In genomic region chr5:35729844-35730243, GRCm38 (mm10) we compare ENCODE assay signal across 9 mouse cellular contexts. TPM values are rescaled to one million over a fixed set of nuclear protein-coding genes. Genes with fewer than 3 reads are reported as not detected.
DNase-seq lines count a peak whose midpoint lies in the region; ATAC-seq and TF ChIP-seq lines count a peak whose summit lies in the region.
"Had no signal": no experiment of that assay in that cellular context is flagged by ENCODE, and none has a peak within 500 bp of the region (broad histone marks: within the 10 kb centered on the region; RNA-seq: fewer than 3 reads in every experiment).

No protein-coding gene starts in this region.

- no peaks in the 10 kb centered on the region for H3K36me3 ChIP-seq in hindbrain, postnatal 0 days (ENCODE audit: insufficient read depth, low read length)
- no peaks in the 10 kb centered on the region for H3K36me3 ChIP-seq in hindbrain, embryonic 13.5 days
- no peaks in the 10 kb centered on the region for H3K36me3 ChIP-seq in embryonic facial prominence, embryonic 15.5 days
- H3K36me3 ChIP-seq in lung, embryonic 14.5 days (ENCODE audit: insufficient read depth), result no peaks in the 10 kb centered on the region

- H3K27me3 ChIP-seq in hindbrain, postnatal 0 days (ENCODE audit: insufficient read depth, low read length), result no peaks in the 10 kb centered on the region
- no peaks in the 10 kb centered on the region for H3K27me3 ChIP-seq in hindbrain, embryonic 13.5 days
- H3K27me3 ChIP-seq in embryonic facial prominence, embryonic 15.5 days, result no peaks in the 10 kb centered on the region
- H3K27me3 ChIP-seq in lung, embryonic 14.5 days (ENCODE audit: insufficient read depth, low read length), result no peaks in the 10 kb centered on the region

- no peak for DNase-seq in hindbrain, postnatal 0 days (ENCODE audit: low spot score)
- DNase-seq in kidney, adult 11 months, result peak; percentile 77
- peak; percentile 80 for DNase-seq in lung, embryonic 14.5 days
- DNase-seq in testis, postnatal 14 days (ENCODE audit: low spot score), result no peak
- no peak for DNase-seq in layer of hippocampus, postnatal 25 days (ENCODE audit: extremely low spot score in 1 of 2, low spot score in 1 of 2)

- 61% methylated on average over 3 of the region's 3 CpGs for WGBS in hindbrain, postnatal 0 days
- WGBS in hindbrain, embryonic 13.5 days, result 71% methylated on average over 3 of the region's 3 CpGs
- WGBS in embryonic facial prominence, embryonic 15.5 days, result 68% methylated on average over 3 of the region's 3 CpGs
- 67% methylated on average over 3 of the region's 3 CpGs for WGBS in lung, embryonic 14.5 days

- H3K4me1 ChIP-seq in hindbrain, postnatal 0 days (ENCODE audit: insufficient read depth, low read length), result no peaks in the 10 kb centered on the region
- H3K4me1 ChIP-seq in hindbrain, embryonic 13.5 days (replicated peaks), result no peaks in the 10 kb centered on the region
- 0 out of 2 replicates have a peak, but pooled peaks cover 10% of the 10 kb centered on the region for H3K4me1 ChIP-seq in embryonic facial prominence, embryonic 15.5 days
- peaks cover 5% of the 10 kb centered on the region; the same call in 1 of the 2 replicates for H3K4me1 ChIP-seq in lung, embryonic 14.5 days (ENCODE audit: insufficient read depth)

- no peak for TF ChIP-seq CTCF in hindbrain, postnatal 0 days (IDR thresholded peaks at IDR 0.05; ENCODE audit: low read depth)
- no peak for TF ChIP-seq CTCF in lung, embryonic 14.5 days (IDR thresholded peaks at IDR 0.05; ENCODE audit: low read depth)

- peak overlapping the region; percentile 66; the same call in 1 of the 2 replicates for H3K27ac ChIP-seq in hindbrain, postnatal 0 days
- no peak overlapping the region for H3K27ac ChIP-seq in hindbrain, embryonic 13.5 days
- peak overlapping the region; percentile 63; the same call in 1 of the 2 replicates for H3K27ac ChIP-seq in embryonic facial prominence, embryonic 15.5 days (replicated peaks)
- H3K27ac ChIP-seq in lung, embryonic 14.5 days (ENCODE audit: low read depth), result peak overlapping the region; percentile 82; the same call in 1 of the 2 replicates

- H3K9ac ChIP-seq in hindbrain, postnatal 0 days (replicated peaks; ENCODE audit: low read length), result no peak overlapping the region
- no peak overlapping the region for H3K9ac ChIP-seq in hindbrain, embryonic 13.5 days
- H3K9ac ChIP-seq in embryonic facial prominence, embryonic 15.5 days, result no peak overlapping the region
- H3K9ac ChIP-seq in lung, embryonic 14.5 days, result no peak overlapping the region

- H3K9me3 ChIP-seq in hindbrain, postnatal 0 days (ENCODE audit: low read length), result no peaks in the 10 kb centered on the region
- H3K9me3 ChIP-seq in hindbrain, embryonic 13.5 days, result no peaks in the 10 kb centered on the region
- H3K9me3 ChIP-seq in embryonic facial prominence, embryonic 15.5 days (replicated peaks), result no peaks in the 10 kb centered on the region
- H3K9me3 ChIP-seq in lung, embryonic 14.5 days (ENCODE audit: low read depth, low read length), result no peaks in the 10 kb centered on the region

- ATAC-seq in hindbrain, postnatal 0 days, result no peak
- no peak for ATAC-seq in hindbrain, embryonic 13.5 days (ENCODE audit: low FRiP score)
- no peak for ATAC-seq in embryonic facial prominence, embryonic 15.5 days (ENCODE audit: insufficient number of reproducible peaks, low FRiP score, low TSS enrichment, low read depth)
- ATAC-seq in lung, embryonic 14.5 days (ENCODE audit: insufficient read depth), result peak; percentile 52; the same call in 1 of the 2 replicates
- ATAC-seq in activated CD4-positive, CD25-positive, alpha-beta regulatory T cell, adult 4 months, result no peak

- H3K4me2 ChIP-seq in hindbrain, postnatal 0 days (ENCODE audit: low read depth, low read length), result no peak overlapping the region
- H3K4me2 ChIP-seq in hindbrain, embryonic 13.5 days, result no peak overlapping the region
- H3K4me2 ChIP-seq in embryonic facial prominence, embryonic 15.5 days (replicated peaks), result no peak overlapping the region
- H3K4me2 ChIP-seq in lung, embryonic 14.5 days, result no peak overlapping the region

- no peak overlapping the region for H3K4me3 ChIP-seq in hindbrain, postnatal 0 days (ENCODE audit: low read length)
- no peak overlapping the region for H3K4me3 ChIP-seq in hindbrain, embryonic 13.5 days
- no peak overlapping the region for H3K4me3 ChIP-seq in embryonic facial prominence, embryonic 15.5 days (replicated peaks)
- H3K4me3 ChIP-seq in lung, embryonic 14.5 days (ENCODE audit: low read depth, low read length), result no peak overlapping the region

RNA-seq across cellular contexts. Expression of gene Sh3tc1, which starts 9.9 kb away (rescaled TPM):
- total RNA-seq in hindbrain, postnatal 0 days (2014; rRNA removed), result 2.8 and 4.1 TPM in 2 replicates
- polyA plus RNA-seq in hindbrain, postnatal 0 days (2015; fragmentation: Nextera tagmentation; extraction: Ambion mirVana), result 1.8 and 2.0 TPM in 2 replicates
- polyA plus RNA-seq in hindbrain, embryonic 13.5 days (2015; fragmentation: Nextera tagmentation; extraction: Ambion mirVana), result 2.7 and 3.8 TPM in 2 replicates
- 5.0 and 7.0 TPM in 2 replicates for polyA plus RNA-seq in embryonic facial prominence, embryonic 15.5 days (2015; fragmentation: Nextera tagmentation; extraction: Ambion mirVana)
- polyA plus RNA-seq in lung, embryonic 14.5 days (2014; fragmentation: Nextera tagmentation; extraction: Ambion mirVana), result 8.7 and 10.6 TPM in 2 replicates
- polyA plus RNA-seq in activated CD4-positive, CD25-positive, alpha-beta regulatory T cell, adult 4 months (2017; shearing (Covaris generic)), result 1 to 10 TPM; 2.1 to 2.5 TPM
- 1 to 10 TPM; 1.5 to 1.6 TPM for total RNA-seq in layer of hippocampus, postnatal 25 days (2021)
- total RNA-seq: MEL had no signal

RNA-seq across cellular contexts. Expression of gene Ablim2, which starts 27.8 kb away (rescaled TPM):
- 35.7 and 44.6 TPM in 2 replicates for total RNA-seq in hindbrain, postnatal 0 days (2014; rRNA removed)
- polyA plus RNA-seq in hindbrain, postnatal 0 days (2015; fragmentation: Nextera tagmentation; extraction: Ambion mirVana), result 26.3 and 30.0 TPM in 2 replicates
- polyA plus RNA-seq in hindbrain, embryonic 13.5 days (2015; fragmentation: Nextera tagmentation; extraction: Ambion mirVana), result 9.5 and 10.4 TPM in 2 replicates
- polyA plus RNA-seq in embryonic facial prominence, embryonic 15.5 days (2015; fragmentation: Nextera tagmentation; extraction: Ambion mirVana), result 3.5 and 4.7 TPM in 2 replicates
- polyA plus RNA-seq in lung, embryonic 14.5 days (2014; fragmentation: Nextera tagmentation; extraction: Ambion mirVana), result 0.36 and 0.45 TPM in 2 replicates
- 1 to 10 TPM; 1.5 to 1.9 TPM for polyA plus RNA-seq in activated CD4-positive, CD25-positive, alpha-beta regulatory T cell, adult 4 months (2017; shearing (Covaris generic))
- 100 to 1,000 TPM; 123 to 132 TPM for total RNA-seq in layer of hippocampus, postnatal 25 days (2021)
- total RNA-seq: MEL had no signal

RNA-seq across cellular contexts. Expression of gene Htra3, which starts 50.3 kb away (rescaled TPM):
- 30.7 and 36.5 TPM in 2 replicates for total RNA-seq in hindbrain, postnatal 0 days (2014; rRNA removed)
- polyA plus RNA-seq in hindbrain, postnatal 0 days (2015; fragmentation: Nextera tagmentation; extraction: Ambion mirVana), result 19.6 and 20.1 TPM in 2 replicates
- 12.2 and 12.7 TPM in 2 replicates for polyA plus RNA-seq in hindbrain, embryonic 13.5 days (2015; fragmentation: Nextera tagmentation; extraction: Ambion mirVana)
- polyA plus RNA-seq in embryonic facial prominence, embryonic 15.5 days (2015; fragmentation: Nextera tagmentation; extraction: Ambion mirVana), result 31.3 and 33.0 TPM in 2 replicates
- polyA plus RNA-seq in lung, embryonic 14.5 days (2014; fragmentation: Nextera tagmentation; extraction: Ambion mirVana), result 19.6 and 21.9 TPM in 2 replicates
- polyA plus RNA-seq in activated CD4-positive, CD25-positive, alpha-beta regulatory T cell, adult 4 months (2017; shearing (Covaris generic)), result not detected
- total RNA-seq in layer of hippocampus, postnatal 25 days (2021), result 1 to 10 TPM; 5.9 to 8.0 TPM
- total RNA-seq: MEL had no signal

Comparison
In these comparisons a context has a peak if more than half of its experiments do, and no peak if none do; other contexts are left out.
1. DNase-seq: peak in kidney, adult 11 months (single experiment) and lung, embryonic 14.5 days (single experiment); none in hindbrain, postnatal 0 days (single experiment), testis, postnatal 14 days (single experiment) and layer of hippocampus, postnatal 25 days (0 of 2).
2. RNA of gene Htra3, which starts 50.3 kb away (polyA plus RNA-seq): 31.3 to 33.0 TPM in embryonic facial prominence, embryonic 15.5 days, 19.6 to 20.1 TPM in hindbrain, postnatal 0 days, 19.6 to 21.9 TPM in lung, embryonic 14.5 days and 12.2 to 12.7 TPM in hindbrain, embryonic 13.5 days; not detected in activated CD4-positive, CD25-positive, alpha-beta regulatory T cell, adult 4 months; every median in the first group is over 10 times any median in the second.